ENCODE assay signal across 9 mouse cellular contexts in genomic region chr3:129256766-129257165, GRCm38 (mm10). TPM values are rescaled to one million over a fixed set of nuclear protein-coding genes. Genes with fewer than 3 reads are reported as not detected.
DNase-seq lines count a peak whose midpoint lies in the region; ATAC-seq lines count a peak whose summit lies in the region.
"Had no signal": no experiment of that assay in that cellular context is flagged by ENCODE, and none has a peak within 500 bp of the region (broad histone marks: within the 10 kb centered on the region; RNA-seq: fewer than 3 reads in every experiment).

No protein-coding gene starts in this region.

- no peaks in the 10 kb centered on the region for H3K36me3 ChIP-seq in forebrain, embryonic 16.5 days (ENCODE audit: control insufficient read depth, insufficient read depth)
- no peaks in the 10 kb centered on the region for H3K36me3 ChIP-seq in intestine, embryonic 15.5 days
- H3K36me3 ChIP-seq: liver, embryonic 13.5 days had no signal

- no peaks in the 10 kb centered on the region for H3K27me3 ChIP-seq in forebrain, embryonic 16.5 days (replicated peaks; ENCODE audit: control insufficient read depth, insufficient read depth, low read length)
- no peaks in the 10 kb centered on the region for H3K27me3 ChIP-seq in intestine, embryonic 15.5 days (replicated peaks)
- H3K27me3 ChIP-seq: liver, embryonic 13.5 days had no signal

- H3K4me1 ChIP-seq in forebrain, embryonic 16.5 days (replicated peaks; ENCODE audit: control insufficient read depth, insufficient read depth, low read length), result no peaks in the 10 kb centered on the region
- no peaks in the 10 kb centered on the region for H3K4me1 ChIP-seq in intestine, embryonic 15.5 days (replicated peaks)
- H3K4me1 ChIP-seq: liver, embryonic 13.5 days had no signal

- H3K27ac ChIP-seq in forebrain, embryonic 16.5 days (ENCODE audit: low read length), result no peak overlapping the region
- H3K27ac ChIP-seq in intestine, embryonic 15.5 days, result no peak overlapping the region
- H3K27ac ChIP-seq: liver, embryonic 13.5 days had no signal

- H3K9ac ChIP-seq in forebrain, embryonic 16.5 days (replicated peaks; ENCODE audit: low read depth, low read length), result no peak overlapping the region
- no peak overlapping the region for H3K9ac ChIP-seq in intestine, embryonic 15.5 days
- H3K9ac ChIP-seq: liver, embryonic 13.5 days had no signal

- no peaks in the 10 kb centered on the region for H3K9me3 ChIP-seq in forebrain, embryonic 16.5 days (ENCODE audit: control insufficient read depth, low read length)
- H3K9me3 ChIP-seq in intestine, embryonic 15.5 days, result no peaks in the 10 kb centered on the region
- H3K9me3 ChIP-seq: liver, embryonic 13.5 days had no signal

- peak overlapping the region; percentile 8 for H3K4me2 ChIP-seq in forebrain, embryonic 16.5 days (ENCODE audit: low read length)
- peak overlapping the region; percentile 50 for H3K4me2 ChIP-seq in intestine, embryonic 15.5 days (replicated peaks)

- peak; percentile 4 for DNase-seq in urinary bladder, postnatal 14 days (ENCODE audit: low spot score)
- DNase-seq in urinary bladder, postnatal 4 days (ENCODE audit: low spot score in 2 of 2), result no peak
- DNase-seq in B cell, adult 2 months, result no peak
- no peak for DNase-seq in cerebellum, adult 11 months
- DNase-seq in right cerebral cortex, postnatal 36 days (ENCODE audit: low spot score in 2 of 2), result no peak
- DNase-seq: liver, embryonic 13.5 days had no signal

- WGBS in forebrain, embryonic 16.5 days, result 72% methylated on average over 8 of the region's 8 CpGs
- WGBS in intestine, embryonic 15.5 days, result 64% methylated on average over 8 of the region's 8 CpGs

- ATAC-seq in forebrain, embryonic 16.5 days, result no peak
- ATAC-seq in intestine, embryonic 15.5 days, result 0 out of 2 replicates have a peak, but pooled peaks have one; percentile 53
- peak; percentile 60; the same call in 1 of the 2 replicates for ATAC-seq in megakaryocyte progenitor cell, adult 5-6 weeks (replicated peaks; ENCODE audit: poor library complexity)

- peak overlapping the region; percentile 23; the same call in 1 of the 2 replicates for H3K4me3 ChIP-seq in forebrain, embryonic 16.5 days (replicated peaks; ENCODE audit: low read length)
- no peak overlapping the region for H3K4me3 ChIP-seq in intestine, embryonic 15.5 days (replicated peaks)
- H3K4me3 ChIP-seq: liver, embryonic 13.5 days had no signal

RNA-seq across cellular contexts. Expression of gene Pitx2, which starts 57.1 kb away (rescaled TPM):
- polyA plus RNA-seq in forebrain, embryonic 16.5 days (2015; fragmentation: Nextera tagmentation; extraction: Ambion mirVana), result 0.86 and 4.9 TPM in 2 replicates
- 39.4 and 45.2 TPM in 2 replicates for polyA plus RNA-seq in intestine, embryonic 15.5 days (2015; fragmentation: Nextera tagmentation; extraction: Ambion mirVana)
- 0.30 TPM in 1 of 2 replicates, not detected in the other for total RNA-seq in megakaryocyte progenitor cell, adult 5-6 weeks (2015)
- not detected in 2 replicates for total RNA-seq in megakaryocyte progenitor cell, adult 5-6 weeks (2017)
